Mouse (Mus musculus) thymus, adult 2 months (tissue): ENCODE results near the gene Hdc.

Source experiments
- CTCF ChIP-seq: fragments of 200-500 bp; IDR thresholded peaks from 2 replicates; pipeline ENCODE4 v1.5.1; 2012; ENCODE audit warnings: mild to moderate bottlenecking, control low read depth, low read length, moderate library complexity, borderline replicate concordance; ENCODE audit not compliant: control insufficient read depth, poor library complexity, insufficient read depth; ENCODE audit errors: extremely low read depth
- POLR2A ChIP-seq: fragments of 200-500 bp; IDR thresholded peaks from 2 replicates; pipeline ENCODE4 v1.6.1; 2012; ENCODE audit warnings: mild to moderate bottlenecking, low read length, control low read depth, moderate library complexity; ENCODE audit not compliant: control insufficient read depth, poor library complexity, insufficient read depth; ENCODE audit errors: extremely low read depth

- TF ChIP-seq CTCF (no peak), POLR2A (no peak)
Observed at GRCm38 (mm10) chr2:126600533-126600932, 18.6 kb downstream of the Hdc start.
